Mouse (Mus musculus) layer of hippocampus, postnatal 25 days (tissue): ENCODE results near the gene G3bp1. TPM values are rescaled to one million over a fixed set of nuclear protein-coding genes. Genes with fewer than 3 reads are reported as not detected.

Source experiments
- DNase-seq, 2 experiments: peaks; one replicate each; pipeline ENCODE4 v3.0.0; 2022; ENCODE audit warnings: mixed read lengths in 2 of 2, low spot score in 1 of 2; ENCODE audit errors: extremely low spot score in 1 of 2
- total RNA-seq, 2 experiments: library from RNA; stranded (reverse); gene quantifications; 2 replicates each; pipeline ENCODE4 v1.2.3; 2021

G3bp1 gene
- 10 to 100 TPM; 35.0 to 36.5 TPM for total RNA-seq

GRCm38 (mm10) chr11:55469048-55469843, at the start of gene G3bp1:
Gene G3bp1 (plus strand): TSS chr11:55469685.
- DNase-seq, result peak; percentile 93 to 96

GRCm38 (mm10) chr11:55422978-55423377, 46.5 kb upstream of the G3bp1 start, which contains the start of gene Sparc:
Gene Sparc (minus strand): TSS chr11:55423183.
- no peak for DNase-seq

- no peak for DNase-seq
Observed at GRCm38 (mm10) chr11:55423756-55424155, 45.7 kb upstream of the G3bp1 start.

- no peak for DNase-seq
Observed at GRCm38 (mm10) chr11:55424746-55425360, 44.6 kb upstream of the G3bp1 start.

GRCm38 (mm10) chr11:55428186-55429012, 41.1 kb upstream of the G3bp1 start:
- DNase-seq, result no peak

GRCm38 (mm10) chr11:55429973-55430372, 39.5 kb upstream of the G3bp1 start:
- DNase-seq, result no peak

GRCm38 (mm10) chr11:55432981-55433380, 36.5 kb upstream of the G3bp1 start:
- no peak for DNase-seq

- DNase-seq, result no peak
Observed at GRCm38 (mm10) chr11:55436089-55436488, 33.4 kb upstream of the G3bp1 start.

GRCm38 (mm10) chr11:55438031-55438430, 31.5 kb upstream of the G3bp1 start:
- DNase-seq, result no peak

GRCm38 (mm10) chr11:55439718-55440117, 29.8 kb upstream of the G3bp1 start:
- no peak for DNase-seq

- DNase-seq, result peak in 1 of 2 experiments; percentile 30
Observed at GRCm38 (mm10) chr11:55444772-55445171, 24.7 kb upstream of the G3bp1 start.

GRCm38 (mm10) chr11:55446579-55446978, 22.9 kb upstream of the G3bp1 start:
- peak; percentile 65 to 87 for DNase-seq

- no peak for DNase-seq
Observed at GRCm38 (mm10) chr11:55449531-55449930, 20.0 kb upstream of the G3bp1 start.

- no peak for DNase-seq
Observed at GRCm38 (mm10) chr11:55450311-55450710, 19.2 kb upstream of the G3bp1 start.

GRCm38 (mm10) chr11:55453640-55454039, 15.8 kb upstream of the G3bp1 start:
- no peak for DNase-seq

GRCm38 (mm10) chr11:55455166-55455565, 14.3 kb upstream of the G3bp1 start:
- DNase-seq, result no peak

GRCm38 (mm10) chr11:55458501-55458900, 11.0 kb upstream of the G3bp1 start:
- DNase-seq, result no peak

- DNase-seq, result no peak
Observed at GRCm38 (mm10) chr11:55459850-55460558, 9.5 kb upstream of the G3bp1 start.

- DNase-seq, result no peak
Observed at GRCm38 (mm10) chr11:55460559-55461018, 8.9 kb upstream of the G3bp1 start.

- DNase-seq, result peak; percentile 75 to 79
Observed at GRCm38 (mm10) chr11:55461019-55461645, 8.4 kb upstream of the G3bp1 start, which contains the start of gene Atox1. Gene Atox1 (minus strand): TSS chr11:55461239.
